Mouse (Mus musculus) embryonic fibroblast, embryonic 13.5 days (primary cell): Measurements from ENCODE around the gene Fam229b. TPM values are rescaled to one million over a fixed set of nuclear protein-coding genes. Genes with fewer than 3 reads are reported as not detected.

Source experiments
- H3K27ac ChIP-seq: 2 replicates; pipeline ENCODE4 v1.5.1; 2012; ENCODE audit warnings: low read length, control low read depth, inconsistent platforms; ENCODE audit not compliant: insufficient read depth
- H3K4me1 ChIP-seq: 2 replicates; pipeline ENCODE4 v1.6.1; 2011; ENCODE audit warnings: low read length; ENCODE audit not compliant: control insufficient read depth, insufficient read depth
- H3K4me3 ChIP-seq: 2 replicates; pipeline ENCODE4 v1.5.1; 2011; ENCODE audit warnings: mild to moderate bottlenecking, control low read depth, low read length; ENCODE audit not compliant: insufficient read depth
- CTCF ChIP-seq: IDR thresholded peaks from 2 replicates; pipeline ENCODE4 v1.5.1; 2011; ENCODE audit warnings: mild to moderate bottlenecking, control low read depth, low read length, moderate library complexity, borderline replicate concordance; ENCODE audit not compliant: insufficient read depth
- POLR2A ChIP-seq: IDR thresholded peaks from 2 replicates; pipeline ENCODE4 v1.6.1; 2011; ENCODE audit warnings: low read depth, mild to moderate bottlenecking, control low read depth, low read length, moderate library complexity
- polyA plus RNA-seq: library from polyadenylated mRNA; stranded (reverse); fragments of >200 nt; gene quantifications from 2 replicates; pipeline ENCODE4 v1.2.4, GENCODE M21; 2011; ENCODE audit warnings: low read depth; ENCODE audit not compliant: missing spikeins, insufficient read length

Fam229b gene
- polyA plus RNA-seq, 1 experiment, result 9.4 TPM

DNA sequence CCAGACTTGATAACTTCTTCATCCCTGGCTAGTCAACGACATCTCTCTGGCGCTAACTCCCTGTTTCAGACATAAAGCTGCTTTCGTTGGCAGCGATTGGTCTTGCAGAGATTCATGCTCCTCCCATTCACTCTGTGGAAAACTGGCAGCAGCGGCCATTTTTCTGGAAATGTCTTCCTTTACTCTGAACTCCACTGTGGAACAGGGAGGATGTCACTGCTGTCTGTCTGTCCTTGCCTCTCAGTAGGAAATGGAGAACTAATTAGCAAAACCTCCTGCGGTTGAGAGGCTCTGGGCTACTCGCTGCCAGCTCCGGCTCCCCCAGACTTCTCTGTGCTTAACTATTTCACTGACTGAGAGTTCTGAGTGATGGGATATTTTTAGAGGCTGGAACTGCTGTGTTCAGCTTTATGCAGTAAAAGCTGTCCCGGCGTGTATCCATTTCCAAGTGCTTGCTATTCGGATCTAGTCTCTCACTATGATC lies 32.0 kb upstream of the Fam229b start:
- Histone ChIP-seq H3K4me1 (no peaks in the 10 kb centered on the region), H3K4me3 (no peak overlapping the region), H3K27ac (no peak overlapping the region)
- TF ChIP-seq POLR2A, result 0 out of 2 replicates have a peak, but pooled peaks have one; percentile 27
- no peak for TF ChIP-seq CTCF

DNA sequence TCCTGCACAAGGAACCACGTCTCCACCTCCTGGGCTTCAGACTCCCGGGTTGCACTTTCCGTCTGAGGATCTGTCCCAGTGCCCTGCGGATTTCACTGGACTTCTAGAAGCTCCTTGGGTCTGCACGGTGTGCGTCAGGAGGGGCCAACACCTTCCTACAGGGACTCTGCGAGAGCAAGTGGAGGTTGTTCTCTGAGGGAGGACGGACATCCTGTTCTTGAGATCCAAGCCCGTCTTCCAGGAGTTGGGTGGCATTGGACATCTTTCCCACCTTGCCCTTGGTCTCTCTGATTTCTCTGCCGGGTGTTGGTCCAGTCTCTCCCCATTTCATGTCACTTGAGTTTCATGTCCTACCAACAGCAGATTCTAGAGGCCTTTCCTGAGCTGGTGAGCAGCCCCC lies 30.0 kb upstream of the Fam229b start, which contains the start of gene Ccn6:
TSS of gene Ccn6 (minus strand) at position 101 of the 400 bp plus-strand sequence.
- TF ChIP-seq POLR2A (no peak), CTCF (no peak)
- no peak within 1 kb of the TSS for H3K4me3 ChIP-seq
- H3K27ac ChIP-seq, result no peak within 1 kb of the TSS
- H3K4me1 ChIP-seq, result no peaks in the 10 kb centered on the region

DNA sequence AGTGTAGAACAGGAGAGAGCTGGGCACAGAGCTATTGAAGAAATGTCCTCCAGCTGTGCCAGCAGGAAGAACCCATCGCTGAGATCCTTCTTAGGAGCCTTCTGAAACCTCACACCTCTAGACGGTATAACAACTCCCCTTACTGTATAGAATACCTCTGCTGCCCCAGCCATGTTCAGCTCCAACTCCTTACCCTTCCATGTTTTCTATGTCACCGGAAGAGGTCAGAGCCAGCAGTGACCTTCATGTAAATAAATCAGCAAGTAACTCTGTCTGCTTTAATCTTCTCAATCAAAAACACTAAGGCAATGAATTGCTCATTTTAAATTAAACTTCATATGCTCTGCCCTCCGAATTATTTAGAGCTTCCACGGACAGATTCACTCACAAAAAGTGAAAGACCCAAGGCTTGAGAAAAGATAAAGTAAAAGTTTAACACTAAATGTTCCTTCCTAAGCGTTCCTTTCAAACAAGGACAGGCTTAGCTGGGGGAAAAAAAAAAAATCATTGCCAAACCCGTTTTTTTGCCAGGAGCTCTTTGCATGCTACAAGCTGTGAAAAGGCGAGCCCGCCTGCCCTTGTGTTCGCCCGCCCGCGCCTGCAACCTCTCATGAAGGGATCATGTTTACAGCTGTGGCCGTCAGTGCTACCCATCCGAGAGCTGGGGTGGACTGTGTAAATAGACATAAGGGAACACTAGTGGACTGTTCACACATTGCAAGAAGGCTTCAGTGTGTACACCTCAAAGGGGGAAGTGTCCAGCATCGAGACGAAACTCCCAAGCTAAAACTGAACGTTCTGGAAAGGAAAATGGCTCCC lies 29.2 kb upstream of the Fam229b start:
- Histone ChIP-seq H3K4me3 (no peak overlapping the region), H3K4me1 (no peaks in the 10 kb centered on the region), H3K27ac (no peak overlapping the region)
- TF ChIP-seq POLR2A (no peak), CTCF (no peak)

DNA sequence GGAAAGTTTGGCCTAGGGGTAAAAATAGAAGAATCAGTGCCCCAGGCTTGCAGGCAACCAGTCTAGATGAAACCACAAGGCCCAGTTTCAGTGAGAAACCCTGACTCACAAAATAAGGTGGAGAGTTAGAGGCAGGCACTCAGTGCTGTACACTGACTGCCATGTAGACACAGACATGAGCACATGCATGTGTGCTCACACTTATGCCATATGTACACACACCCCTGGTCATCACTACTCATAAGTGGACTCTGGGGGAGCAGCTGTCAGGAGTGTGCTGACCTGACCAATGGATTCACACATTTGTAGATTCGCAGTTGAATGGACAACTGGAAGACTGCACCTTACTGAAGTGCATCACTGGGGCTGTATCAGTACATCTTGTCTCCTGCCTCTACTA lies 27.7 kb upstream of the Fam229b start:
- TF ChIP-seq CTCF, result no peak
- no peak for TF ChIP-seq POLR2A
- Histone ChIP-seq H3K4me3 (no peak overlapping the region), H3K27ac (no peak overlapping the region), H3K4me1 (peaks cover 4% of the 10 kb centered on the region)

DNA sequence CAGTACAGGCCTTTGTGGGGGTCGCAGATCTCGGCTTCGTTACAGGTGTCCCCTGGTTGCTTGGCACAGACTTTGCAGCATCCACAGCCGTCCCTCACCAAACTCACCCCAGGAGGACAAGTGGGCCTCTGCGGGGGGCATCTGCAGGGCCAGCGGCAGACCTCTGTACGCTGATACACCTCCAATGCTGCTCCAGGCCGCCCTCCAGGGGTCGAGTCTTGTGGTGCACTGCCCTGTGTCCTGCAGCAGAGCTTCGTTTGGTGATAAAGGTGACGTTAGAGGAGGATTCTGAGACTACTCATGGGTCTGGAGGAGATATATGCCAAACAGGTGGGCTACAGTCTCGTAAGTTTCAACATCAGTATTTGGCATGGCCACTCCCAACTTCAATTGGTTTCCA lies 24.6 kb upstream of the Fam229b start:
- peaks cover 4% of the 10 kb centered on the region for H3K4me1 ChIP-seq
- H3K4me3 ChIP-seq, result no peak overlapping the region
- H3K27ac ChIP-seq, result no peak overlapping the region
- no peak for TF ChIP-seq POLR2A
- no peak for TF ChIP-seq CTCF

DNA sequence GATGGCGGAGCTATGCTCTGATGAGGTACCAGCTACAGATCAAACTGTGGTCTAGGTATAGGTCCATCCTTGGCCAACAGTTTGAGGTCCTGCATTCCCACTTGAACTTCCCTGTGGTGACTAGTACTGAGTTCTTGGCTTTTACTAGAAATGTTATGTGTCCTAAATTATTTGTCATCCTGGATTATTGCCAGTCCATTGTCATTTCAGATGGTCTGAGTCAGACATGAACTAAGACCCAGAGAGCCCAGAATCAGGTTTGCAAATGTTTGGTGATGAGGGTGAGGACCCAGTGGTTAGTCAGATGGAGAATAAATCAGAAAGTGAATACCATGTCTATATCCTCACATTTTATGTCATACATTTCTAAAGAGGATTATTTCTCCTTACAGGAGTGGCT lies 23.6 kb upstream of the Fam229b start:
- no peak overlapping the region for H3K27ac ChIP-seq
- TF ChIP-seq POLR2A (no peak), CTCF (no peak)
- H3K4me3 ChIP-seq, result no peak overlapping the region
- H3K4me1 ChIP-seq, result peaks cover 4% of the 10 kb centered on the region

DNA sequence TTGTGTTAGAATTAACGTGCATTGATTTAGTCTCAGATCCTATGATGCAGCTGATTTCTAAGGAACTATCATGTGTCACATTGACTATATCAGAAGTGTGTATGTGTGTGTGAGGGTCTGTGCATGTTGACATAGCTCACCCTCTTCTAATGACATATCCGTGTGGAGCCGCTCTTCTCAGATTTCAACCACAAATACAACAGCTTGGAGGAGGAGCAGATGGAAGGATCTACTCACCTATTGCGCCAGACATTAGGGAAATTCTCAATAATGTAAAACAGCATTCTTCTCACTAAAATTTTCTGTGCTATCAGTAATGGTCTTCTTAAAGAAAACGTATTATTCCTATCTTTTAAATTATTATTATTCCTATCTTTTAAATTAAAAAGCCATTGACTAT lies 23.0 kb upstream of the Fam229b start:
- H3K4me1 ChIP-seq, result peaks cover 4% of the 10 kb centered on the region
- no peak overlapping the region for H3K4me3 ChIP-seq
- H3K27ac ChIP-seq, result no peak overlapping the region
- no peak for TF ChIP-seq CTCF
- TF ChIP-seq POLR2A, result no peak

DNA sequence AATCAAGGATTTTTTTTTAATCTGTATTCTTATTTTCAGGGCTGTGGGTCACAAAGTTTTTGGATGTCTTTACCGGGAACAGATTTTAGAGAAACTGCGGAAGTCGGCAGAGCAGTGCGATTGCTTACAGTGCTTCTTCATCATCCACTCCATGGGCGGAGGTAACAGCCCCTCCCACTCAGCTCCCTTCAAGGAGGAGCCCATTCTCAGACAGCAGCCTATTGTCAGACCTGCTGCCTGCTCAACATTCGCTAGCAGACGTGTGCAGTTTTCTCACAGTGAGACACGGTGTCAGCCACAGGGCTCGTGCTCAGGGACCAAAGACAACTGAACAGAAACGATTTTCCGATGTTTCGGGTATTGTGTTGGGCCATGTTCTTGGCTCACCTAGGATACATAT lies 8.5 kb upstream of the Fam229b start:
- no peak overlapping the region for H3K27ac ChIP-seq
- TF ChIP-seq CTCF, result no peak
- no peak for TF ChIP-seq POLR2A
- H3K4me1 ChIP-seq, result no peaks in the 10 kb centered on the region
- no peak overlapping the region for H3K4me3 ChIP-seq

DNA sequence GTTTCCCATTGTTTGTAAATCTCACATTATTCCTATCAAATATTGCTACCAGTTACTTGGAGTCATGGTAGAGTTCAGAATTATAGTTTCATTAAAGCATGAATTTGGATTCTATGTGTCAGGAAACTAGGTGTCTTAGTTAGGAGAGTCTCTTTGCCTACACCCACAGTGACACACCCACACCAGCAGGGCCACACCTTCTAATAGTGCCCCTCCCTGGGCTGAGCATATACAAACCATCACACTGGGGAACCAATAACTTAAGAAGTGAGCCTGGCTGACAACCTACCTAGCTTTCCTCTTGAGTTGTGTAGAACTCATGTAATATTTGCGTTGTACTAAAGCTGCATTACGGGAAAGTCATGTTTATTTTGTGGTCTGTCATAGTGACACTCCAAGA lies 7.7 kb upstream of the Fam229b start:
- Histone ChIP-seq H3K27ac (no peak overlapping the region), H3K4me3 (no peak overlapping the region), H3K4me1 (no peaks in the 10 kb centered on the region)
- TF ChIP-seq CTCF (no peak), POLR2A (no peak)

DNA sequence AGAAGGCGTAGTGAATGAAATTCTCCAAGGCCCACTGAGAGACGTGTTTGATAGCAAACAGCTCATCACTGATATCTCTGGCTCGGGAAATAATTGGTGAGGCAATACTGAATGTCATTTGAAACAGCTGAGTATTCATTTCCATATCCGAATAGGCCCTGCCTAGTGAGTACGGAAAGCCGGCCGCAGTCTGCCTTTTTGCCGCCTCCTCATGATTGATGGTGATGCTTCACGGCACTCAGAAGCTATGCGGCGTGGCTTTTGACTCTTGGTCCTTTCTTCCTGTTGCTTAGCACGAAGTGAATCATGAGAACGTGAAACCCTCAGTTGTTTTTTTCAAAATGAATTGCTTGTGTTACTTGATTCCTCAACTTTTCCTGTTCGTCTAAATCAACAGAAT lies 7.1 kb upstream of the Fam229b start:
- no peaks in the 10 kb centered on the region for H3K4me1 ChIP-seq
- TF ChIP-seq CTCF (no peak), POLR2A (no peak)
- H3K4me3 ChIP-seq, result no peak overlapping the region
- no peak overlapping the region for H3K27ac ChIP-seq
